In the genomic region with DNA sequence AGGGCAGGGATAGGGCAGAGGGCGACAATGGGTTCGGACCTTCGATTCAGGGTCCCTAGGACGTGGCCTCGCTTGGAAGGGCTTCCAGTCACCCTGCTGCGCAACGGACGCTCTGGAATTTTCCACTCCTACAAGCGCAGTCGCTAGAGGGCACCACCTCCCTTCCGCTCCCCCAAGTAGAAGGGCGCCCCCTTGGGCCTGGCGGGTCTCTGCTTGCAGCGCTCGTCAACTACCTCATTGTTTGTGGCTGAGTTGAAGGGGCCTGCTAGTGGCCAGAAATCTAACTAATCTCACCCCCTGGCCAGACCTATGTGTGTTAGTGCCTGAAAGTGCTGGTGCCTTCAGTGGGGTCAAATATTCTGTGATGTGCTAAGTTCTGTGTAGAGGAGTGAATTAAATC, we compare ENCODE assay signal across 34 mouse cellular contexts. TPM values are rescaled to one million over a fixed set of nuclear protein-coding genes. Genes with fewer than 3 reads are reported as not detected.
DNase-seq lines count a peak whose midpoint lies in the region; ATAC-seq and TF ChIP-seq lines count a peak whose summit lies in the region.
"Had no signal": no experiment of that assay in that cellular context is flagged by ENCODE, and none has a peak within 500 bp of the region (broad histone marks: within the 10 kb centered on the region; RNA-seq: fewer than 3 reads in every experiment).

A gene (minus strand): TSS at position 105 of the 400 bp plus-strand sequence.

- H3K27me3 ChIP-seq in liver, embryonic 14.5 days (ENCODE audit: control insufficient read depth, insufficient read depth, low read length) = no peaks in the 10 kb centered on the region
- H3K27me3 ChIP-seq in liver, embryonic 12.5 days (replicated peaks) = no peaks in the 10 kb centered on the region
- H3K27me3 ChIP-seq in testis, adult 2 months (ENCODE audit: control insufficient read depth, insufficient read depth, low read length) = no peaks in the 10 kb centered on the region
- H3K27me3 ChIP-seq in stomach, postnatal 0 days (ENCODE audit: control insufficient read depth, insufficient read depth, low read length) = no peaks in the 10 kb centered on the region
- H3K27me3 ChIP-seq: embryonic facial prominence, embryonic 12.5 days; forebrain, embryonic 15.5 days; heart, embryonic 13.5 days; liver, embryonic 15.5 days; midbrain, embryonic 13.5 days; neural tube, embryonic 15.5 days had no signal

- WGBS in liver, embryonic 14.5 days (ENCODE audit: insufficient replicate concordance) = 89% methylated on average over 15 of the region's 15 CpGs
- 86% methylated on average over 15 of the region's 15 CpGs for WGBS in liver, embryonic 12.5 days (ENCODE audit: insufficient replicate concordance)
- 90% methylated on average over 15 of the region's 15 CpGs for WGBS in stomach, postnatal 0 days

- no peak for DNase-seq in liver, embryonic 14.5 days (ENCODE audit: low read depth in 3 of 3, low spot score in 3 of 3)
- DNase-seq in testis, postnatal 10 days (ENCODE audit: low spot score) = no peak
- DNase-seq in ES-CJ7 (ENCODE audit: low read depth, low spot score) = peak; percentile 72
- DNase-seq in stomach, postnatal 0 days (ENCODE audit: low spot score) = no peak
- DNase-seq in kidney, adult 9 months = no peak
- no peak for DNase-seq in T-cell, adult 2 months (ENCODE audit: low spot score)
- DNase-seq: adrenal gland, postnatal 10 days; B cell, adult 2 months; cerebellum, adult 11 months; cerebellum, adult 9-10 months; cerebellum, postnatal 36 days; gastrocnemius, postnatal 25 days; heart, postnatal 10 days; kidney, adult 2 months; layer of hippocampus, postnatal 36 days; left cerebral cortex, postnatal 4 days; lung, postnatal 36 days; right cerebral cortex, adult 18-20 months; right cerebral cortex, postnatal 4 days; thymus, adult 18-20 months; thymus, postnatal 25 days had no signal

- peak; percentile 89 for TF ChIP-seq POLR2A in testis, adult 2 months (IDR thresholded peaks at IDR 0.05; ENCODE audit: control insufficient read depth, low read depth, low read length)

- no peak within 1 kb of the TSS for H3K4me3 ChIP-seq in liver, embryonic 14.5 days (ENCODE audit: insufficient read depth in 1 of 2, low read depth in 2 of 2, low read length in 2 of 2)
- no peak within 1 kb of the TSS for H3K4me3 ChIP-seq in liver, embryonic 12.5 days
- peak within 1 kb of the TSS; percentile 78 for H3K4me3 ChIP-seq in testis, adult 2 months (ENCODE audit: control insufficient read depth, low read depth, low read length)
- H3K4me3 ChIP-seq in stomach, postnatal 0 days (ENCODE audit: low read depth, low read length) = no peak within 1 kb of the TSS
- H3K4me3 ChIP-seq: embryonic facial prominence, embryonic 12.5 days; forebrain, embryonic 10.5 days; forebrain, embryonic 15.5 days; heart, embryonic 13.5 days; liver, embryonic 15.5 days; midbrain, embryonic 13.5 days; neural tube, embryonic 15.5 days had no signal

- no peaks in the 10 kb centered on the region for H3K36me3 ChIP-seq in liver, embryonic 14.5 days (replicated peaks; ENCODE audit: control insufficient read depth, insufficient read depth, low read depth)
- H3K36me3 ChIP-seq in liver, embryonic 12.5 days = no peaks in the 10 kb centered on the region
- H3K36me3 ChIP-seq in testis, adult 2 months (ENCODE audit: control insufficient read depth, insufficient read depth, low read length) = peaks cover 4% of the 10 kb centered on the region
- no peaks in the 10 kb centered on the region for H3K36me3 ChIP-seq in stomach, postnatal 0 days (ENCODE audit: control insufficient read depth, insufficient read depth, low read length)
- H3K36me3 ChIP-seq: embryonic facial prominence, embryonic 12.5 days; forebrain, embryonic 10.5 days; forebrain, embryonic 15.5 days; heart, embryonic 13.5 days; liver, embryonic 15.5 days; midbrain, embryonic 13.5 days; neural tube, embryonic 15.5 days had no signal

- no peaks in the 10 kb centered on the region for H3K9me3 ChIP-seq in liver, embryonic 14.5 days (ENCODE audit: control insufficient read depth, low read length)
- H3K9me3 ChIP-seq in liver, embryonic 12.5 days (replicated peaks) = no peaks in the 10 kb centered on the region
- no peaks in the 10 kb centered on the region for H3K9me3 ChIP-seq in stomach, postnatal 0 days (ENCODE audit: control insufficient read depth, low read length)
- H3K9me3 ChIP-seq: embryonic facial prominence, embryonic 12.5 days; forebrain, embryonic 15.5 days; heart, embryonic 13.5 days; liver, embryonic 15.5 days; midbrain, embryonic 13.5 days; neural tube, embryonic 15.5 days had no signal

- H3K4me1 ChIP-seq in liver, embryonic 14.5 days (replicated peaks; ENCODE audit: control insufficient read depth in 2 of 2, insufficient read depth in 2 of 2, low read length in 1 of 2) = 0 out of 4 replicates have a peak, but pooled peaks cover 0 to 2% of the 10 kb centered on the region in 2 experiments
- H3K4me1 ChIP-seq in liver, embryonic 12.5 days = peaks cover 16% of the 10 kb centered on the region; the same call in 1 of the 2 replicates
- peaks cover 3% of the 10 kb centered on the region for H3K4me1 ChIP-seq in testis, adult 2 months (ENCODE audit: control insufficient read depth, insufficient read depth, low read length)
- no peaks in the 10 kb centered on the region for H3K4me1 ChIP-seq in stomach, postnatal 0 days (replicated peaks; ENCODE audit: control insufficient read depth, insufficient read depth)
- H3K4me1 ChIP-seq: embryonic facial prominence, embryonic 12.5 days; forebrain, embryonic 10.5 days; forebrain, embryonic 15.5 days; heart, embryonic 13.5 days; midbrain, embryonic 13.5 days; neural tube, embryonic 15.5 days had no signal

- no peak within 1 kb of the TSS for H3K27ac ChIP-seq in liver, embryonic 14.5 days
- no peak within 1 kb of the TSS for H3K27ac ChIP-seq in liver, embryonic 12.5 days
- peak within 1 kb of the TSS; percentile 76 for H3K27ac ChIP-seq in testis, adult 2 months (ENCODE audit: control insufficient read depth, insufficient read depth, low read depth, low read length)
- H3K27ac ChIP-seq in stomach, postnatal 0 days (replicated peaks) = no peak within 1 kb of the TSS
- H3K27ac ChIP-seq: embryonic facial prominence, embryonic 12.5 days; forebrain, embryonic 10.5 days; forebrain, embryonic 15.5 days; heart, embryonic 13.5 days; hindbrain, embryonic 14.5 days; kidney, postnatal 0 days; liver, embryonic 15.5 days; midbrain, embryonic 13.5 days; neural tube, embryonic 15.5 days had no signal

- no peak within 1 kb of the TSS for H3K4me2 ChIP-seq in liver, embryonic 14.5 days (ENCODE audit: low read depth)
- H3K4me2 ChIP-seq in liver, embryonic 12.5 days = no peak within 1 kb of the TSS
- H3K4me2 ChIP-seq in stomach, postnatal 0 days (replicated peaks; ENCODE audit: low read depth) = no peak within 1 kb of the TSS
- H3K4me2 ChIP-seq: embryonic facial prominence, embryonic 12.5 days; forebrain, embryonic 15.5 days; heart, embryonic 13.5 days; hindbrain, embryonic 14.5 days; liver, embryonic 15.5 days; midbrain, embryonic 13.5 days; neural tube, embryonic 15.5 days had no signal

- TF ChIP-seq EP300 in liver, embryonic 14.5 days (IDR thresholded peaks at IDR 0.05; ENCODE audit: low read depth) = no peak
- TF ChIP-seq EP300 in stomach, postnatal 0 days (optimal IDR thresholded peaks at IDR 0.05) = no peak

- no peak for ATAC-seq in liver, embryonic 14.5 days (ENCODE audit: insufficient read depth)
- ATAC-seq in liver, embryonic 12.5 days = no peak
- no peak for ATAC-seq in stomach, postnatal 0 days (ENCODE audit: low FRiP score, low TSS enrichment)
- ATAC-seq: forebrain, embryonic 15.5 days; midbrain, embryonic 13.5 days had no signal

- peak; percentile 45 for TF ChIP-seq CTCF in liver, embryonic 14.5 days (IDR thresholded peaks at IDR 0.05; ENCODE audit: low read depth)
- TF ChIP-seq CTCF in testis, adult 2 months (IDR thresholded peaks at IDR 0.05; ENCODE audit: control insufficient read depth, insufficient read depth, insufficient replicate concordance, low read depth, low read length) = peak; percentile 85; the same call in 1 of the 2 replicates
- TF ChIP-seq CTCF in stomach, postnatal 0 days (IDR thresholded peaks at IDR 0.05; ENCODE audit: low read depth) = 0 out of 2 replicates have a peak, but pooled peaks have one; percentile 15

- H3K9ac ChIP-seq in liver, embryonic 14.5 days (replicated peaks) = no peak within 1 kb of the TSS
- H3K9ac ChIP-seq in liver, embryonic 12.5 days = no peak within 1 kb of the TSS
- H3K9ac ChIP-seq in stomach, postnatal 0 days (ENCODE audit: low read length) = no peak within 1 kb of the TSS
- H3K9ac ChIP-seq: embryonic facial prominence, embryonic 12.5 days; forebrain, embryonic 15.5 days; heart, embryonic 13.5 days; hindbrain, embryonic 14.5 days; liver, embryonic 15.5 days; midbrain, embryonic 13.5 days; neural tube, embryonic 15.5 days had no signal

RNA-seq across cellular contexts. Expression of the gene that starts here (rescaled TPM):
- polyA plus RNA-seq in liver, embryonic 14.5 days (2012; rRNA removed) = not detected in 2 replicates
- not detected in 2 replicates for polyA plus RNA-seq in liver, embryonic 14.5 days (2014; fragmentation: Nextera tagmentation; extraction: Ambion mirVana)
- not detected in 2 replicates for polyA plus RNA-seq in liver, embryonic 12.5 days (2016; fragmentation: Nextera tagmentation; extraction: Ambion mirVana)
- polyA plus RNA-seq in testis, adult 2 months (2012; rRNA removed) = 561 and 647 TPM in 2 replicates
- not detected in 2 replicates for polyA plus RNA-seq in stomach, postnatal 0 days (2015; fragmentation: Nextera tagmentation; extraction: Ambion mirVana)
- polyA plus RNA-seq: embryonic facial prominence, embryonic 12.5 days; forebrain, embryonic 10.5 days; forebrain, embryonic 15.5 days; frontal cortex, adult 2 months; heart, embryonic 13.5 days; hindbrain, embryonic 14.5 days; kidney, postnatal 0 days; liver, embryonic 15.5 days; lung, embryonic 16.5 days; midbrain, embryonic 13.5 days; neural tube, embryonic 15.5 days had no signal

Comparison
In these comparisons a context has a peak if more than half of its experiments do, and no peak if none do; other contexts are left out.
1. RNA of the gene that starts here (polyA plus RNA-seq): 561 to 647 TPM in testis, adult 2 months; not detected in liver, embryonic 14.5 days, not detected in liver, embryonic 12.5 days and not detected in stomach, postnatal 0 days; every median in the first group is over 100 times any median in the second.
2. CTCF ChIP-seq: peak in every context shown above with its lines; median percentile 85 in testis, adult 2 months; 45 in liver, embryonic 14.5 days; 15 in stomach, postnatal 0 days.